Comparison of ENCODE assay signal across 7 mouse cellular contexts in the genomic region with DNA sequence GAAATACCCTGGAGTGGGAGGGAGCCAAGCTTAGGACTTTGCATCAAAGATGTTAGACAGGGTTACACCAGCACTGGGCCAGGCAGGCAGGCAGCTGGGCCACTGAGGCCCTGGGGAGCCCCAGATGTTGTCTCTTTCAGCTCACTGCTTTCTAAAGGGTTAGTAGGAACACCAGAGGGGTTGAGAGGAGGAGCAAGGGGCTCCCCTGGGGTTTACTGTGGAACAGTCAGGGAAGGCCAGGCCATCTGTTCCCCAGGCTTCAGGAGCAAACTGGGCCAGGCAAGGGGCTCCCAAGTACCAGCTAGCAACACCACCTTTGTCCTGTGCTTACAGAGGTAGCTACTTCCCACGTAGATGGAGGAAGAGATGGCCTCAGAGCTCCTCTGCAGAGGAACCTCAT. TPM values are rescaled to one million over a fixed set of nuclear protein-coding genes. Genes with fewer than 3 reads are reported as not detected.
DNase-seq lines count a peak whose midpoint lies in the region; ATAC-seq and TF ChIP-seq lines count a peak whose summit lies in the region.

No protein-coding gene starts in this region.

- H3K4me3 ChIP-seq in lung, embryonic 14.5 days (ENCODE audit: low read depth, low read length) = no peak overlapping the region
- H3K4me3 ChIP-seq in embryonic facial prominence, embryonic 15.5 days (replicated peaks) = no peak overlapping the region
- H3K4me3 ChIP-seq in hindbrain, embryonic 13.5 days = no peak overlapping the region
- H3K4me3 ChIP-seq in neural tube, embryonic 14.5 days (ENCODE audit: low read depth, low read length) = no peak overlapping the region

- peaks cover 8% of the 10 kb centered on the region; the same call in 1 of the 2 replicates for H3K4me1 ChIP-seq in lung, embryonic 14.5 days (ENCODE audit: insufficient read depth)
- peaks cover 49% of the 10 kb centered on the region for H3K4me1 ChIP-seq in embryonic facial prominence, embryonic 15.5 days
- H3K4me1 ChIP-seq in hindbrain, embryonic 13.5 days (replicated peaks) = peaks cover 50% of the 10 kb centered on the region
- H3K4me1 ChIP-seq in neural tube, embryonic 14.5 days (ENCODE audit: control insufficient read depth, insufficient read depth, low read length) = peaks cover 24% of the 10 kb centered on the region; the same call in 1 of the 2 replicates

- no peaks in the 10 kb centered on the region for H3K27me3 ChIP-seq in lung, embryonic 14.5 days (ENCODE audit: insufficient read depth, low read length)
- no peaks in the 10 kb centered on the region for H3K27me3 ChIP-seq in embryonic facial prominence, embryonic 15.5 days
- H3K27me3 ChIP-seq in hindbrain, embryonic 13.5 days = no peaks in the 10 kb centered on the region
- H3K27me3 ChIP-seq in neural tube, embryonic 14.5 days (ENCODE audit: control insufficient read depth, insufficient read depth, low read length) = no peaks in the 10 kb centered on the region

- H3K36me3 ChIP-seq in lung, embryonic 14.5 days (ENCODE audit: insufficient read depth) = no peaks in the 10 kb centered on the region
- no peaks in the 10 kb centered on the region for H3K36me3 ChIP-seq in embryonic facial prominence, embryonic 15.5 days
- no peaks in the 10 kb centered on the region for H3K36me3 ChIP-seq in hindbrain, embryonic 13.5 days
- H3K36me3 ChIP-seq in neural tube, embryonic 14.5 days (ENCODE audit: control insufficient read depth, insufficient read depth, low read length) = no peaks in the 10 kb centered on the region

- 0 out of 2 replicates have a peak overlapping the region, but pooled peaks have one; percentile 13 for H3K9ac ChIP-seq in lung, embryonic 14.5 days
- H3K9ac ChIP-seq in embryonic facial prominence, embryonic 15.5 days = no peak overlapping the region
- 0 out of 2 replicates have a peak overlapping the region, but pooled peaks have one; percentile 14 for H3K9ac ChIP-seq in hindbrain, embryonic 13.5 days
- H3K9ac ChIP-seq in neural tube, embryonic 14.5 days (replicated peaks; ENCODE audit: low read depth, low read length) = no peak overlapping the region

- no peaks in the 10 kb centered on the region for H3K9me3 ChIP-seq in lung, embryonic 14.5 days (ENCODE audit: low read depth, low read length)
- no peaks in the 10 kb centered on the region for H3K9me3 ChIP-seq in embryonic facial prominence, embryonic 15.5 days (replicated peaks)
- H3K9me3 ChIP-seq in hindbrain, embryonic 13.5 days = no peaks in the 10 kb centered on the region
- H3K9me3 ChIP-seq in neural tube, embryonic 14.5 days (ENCODE audit: control insufficient read depth, low read length) = no peaks in the 10 kb centered on the region

- no peak for ATAC-seq in lung, embryonic 14.5 days (ENCODE audit: insufficient read depth)
- no peak; the same call in 1 of the 2 replicates for ATAC-seq in embryonic facial prominence, embryonic 15.5 days (ENCODE audit: insufficient number of reproducible peaks, low FRiP score, low TSS enrichment, low read depth)
- ATAC-seq in hindbrain, embryonic 13.5 days (ENCODE audit: low FRiP score) = no peak
- 0 out of 2 replicates have a peak, but pooled peaks have one; percentile 30 for ATAC-seq in neural tube, embryonic 14.5 days (ENCODE audit: low read depth)

- no peak overlapping the region for H3K4me2 ChIP-seq in lung, embryonic 14.5 days
- no peak overlapping the region for H3K4me2 ChIP-seq in embryonic facial prominence, embryonic 15.5 days (replicated peaks)
- no peak overlapping the region for H3K4me2 ChIP-seq in hindbrain, embryonic 13.5 days
- H3K4me2 ChIP-seq in neural tube, embryonic 14.5 days (ENCODE audit: low read depth, low read length) = no peak overlapping the region

- WGBS in lung, embryonic 14.5 days = 73% methylated on average over 1 of the region's 1 CpGs
- WGBS in embryonic facial prominence, embryonic 15.5 days = 53% methylated on average over 1 of the region's 1 CpGs
- WGBS in hindbrain, embryonic 13.5 days = 24% methylated on average over 1 of the region's 1 CpGs
- 13% methylated on average over 1 of the region's 1 CpGs for WGBS in neural tube, embryonic 14.5 days

- no peak for DNase-seq in lung, embryonic 14.5 days
- DNase-seq in lung, adult 18-20 months = no peak
- no peak for DNase-seq in layer of hippocampus, adult 9-11 months
- no peak for DNase-seq in urinary bladder, postnatal 10 days (ENCODE audit: low spot score)

- 0 out of 2 replicates have a peak overlapping the region, but pooled peaks have one; percentile 16 for H3K27ac ChIP-seq in lung, embryonic 14.5 days (ENCODE audit: low read depth)
- peak overlapping the region; percentile 49; the same call in 1 of the 2 replicates for H3K27ac ChIP-seq in embryonic facial prominence, embryonic 15.5 days (replicated peaks)
- peak overlapping the region; percentile 56; the same call in 1 of the 2 replicates for H3K27ac ChIP-seq in hindbrain, embryonic 13.5 days
- 0 out of 2 replicates have a peak overlapping the region, but pooled peaks have one; percentile 8 for H3K27ac ChIP-seq in neural tube, embryonic 14.5 days (ENCODE audit: low read depth, low read length)

- TF ChIP-seq CTCF in lung, embryonic 14.5 days (IDR thresholded peaks at IDR 0.05; ENCODE audit: low read depth) = no peak

RNA-seq across cellular contexts. Expression of a gene that starts 27.9 kb away (rescaled TPM):
- 3,453 and 3,547 TPM in 2 replicates for polyA plus RNA-seq in lung, embryonic 14.5 days (2014; fragmentation: Nextera tagmentation; extraction: Ambion mirVana)
- 1,945 and 2,079 TPM in 2 replicates for polyA plus RNA-seq in embryonic facial prominence, embryonic 15.5 days (2015; fragmentation: Nextera tagmentation; extraction: Ambion mirVana)
- polyA plus RNA-seq in hindbrain, embryonic 13.5 days (2015; fragmentation: Nextera tagmentation; extraction: Ambion mirVana) = 2,123 and 2,193 TPM in 2 replicates
- 1,651 and 1,970 TPM in 2 replicates for polyA plus RNA-seq in neural tube, embryonic 14.5 days (2014; fragmentation: Nextera tagmentation; extraction: Ambion mirVana)

Comparison
In these comparisons a context has a peak if more than half of its experiments do, and no peak if none do; other contexts are left out.
1. H3K9ac ChIP-seq: peak in lung, embryonic 14.5 days (single experiment) and hindbrain, embryonic 13.5 days (single experiment); none in embryonic facial prominence, embryonic 15.5 days (single experiment) and neural tube, embryonic 14.5 days (single experiment).
2. Peak in every context shown above with its lines, with median percentiles within 50 percentile points of each other: H3K27ac ChIP-seq.